10 mouse cellular contexts compared by ENCODE assay signal in genomic region chr12:100988324-100989130, GRCm38 (mm10). TPM values are rescaled to one million over a fixed set of nuclear protein-coding genes. Genes with fewer than 3 reads are reported as not detected.
A peak's percentile ranks its signal among the peaks of the same experiment; 100 is the strongest.
DNase-seq lines count a peak whose midpoint lies in the region; ATAC-seq and TF ChIP-seq lines count a peak whose summit lies in the region.
"Had no signal": no experiment of that assay in that cellular context is flagged by ENCODE, and none has a peak within 500 bp of the region (broad histone marks: within the 10 kb centered on the region; RNA-seq: fewer than 3 reads in every experiment).

No protein-coding gene starts in this region.

- peaks cover 25% of the 10 kb centered on the region for H3K4me1 ChIP-seq in cortical plate, adult 2 months (ENCODE audit: control insufficient read depth, insufficient read depth, low read length)
- H3K4me1 ChIP-seq in olfactory bulb, adult 2 months (ENCODE audit: control insufficient read depth, insufficient read depth, low read length), result peaks cover 51% of the 10 kb centered on the region
- H3K4me1 ChIP-seq in intestine, embryonic 16.5 days (ENCODE audit: control insufficient read depth, insufficient read depth, low read length), result peaks cover 14% of the 10 kb centered on the region
- H3K4me1 ChIP-seq: heart, embryonic 12.5 days had no signal

- ATAC-seq in CD4-positive, CD25-positive, alpha-beta regulatory T cell, adult 4 months, result peak; percentile 64
- no peak for ATAC-seq in intestine, embryonic 16.5 days

- no peak overlapping the region for H3K4me3 ChIP-seq in cortical plate, adult 2 months (ENCODE audit: insufficient read depth, low read length)
- no peak overlapping the region; the same call in 1 of the 2 replicates for H3K4me3 ChIP-seq in layer of hippocampus, adult 2 months
- H3K4me3 ChIP-seq in olfactory bulb, adult 2 months (ENCODE audit: insufficient read depth, low read depth, low read length), result no peak overlapping the region
- no peak overlapping the region for H3K4me3 ChIP-seq in intestine, embryonic 16.5 days (ENCODE audit: low read length)
- H3K4me3 ChIP-seq: heart, embryonic 12.5 days; megakaryocyte, embryonic 14.5 days; stomach, embryonic 15.5 days had no signal

- no peak overlapping the region for H3K9ac ChIP-seq in intestine, embryonic 16.5 days (ENCODE audit: low read depth, low read length)
- H3K9ac ChIP-seq: heart, embryonic 12.5 days; stomach, embryonic 15.5 days had no signal

- TF ChIP-seq POLR2A in cortical plate, adult 2 months (IDR thresholded peaks at IDR 0.05; ENCODE audit: extremely low read depth, insufficient read depth, low read length), result no peak
- TF ChIP-seq POLR2A in olfactory bulb, adult 2 months (IDR thresholded peaks at IDR 0.05; ENCODE audit: insufficient read depth, low read depth, low read length), result no peak

- WGBS in olfactory bulb, adult 2 months, result 35% methylated on average over 15 of the region's 15 CpGs
- 79% methylated on average over 15 of the region's 15 CpGs for WGBS in intestine, embryonic 16.5 days

- DNase-seq in layer of hippocampus, adult 2 months (ENCODE audit: low spot score in 2 of 2), result peak; percentile 75 to 90
- DNase-seq in MN1 (ENCODE audit: low spot score), result no peak
- no peak for DNase-seq in Muller cell, postnatal 12 days (ENCODE audit: inconsistent ontology term)

- H3K36me3 ChIP-seq in intestine, embryonic 16.5 days (ENCODE audit: control insufficient read depth, insufficient read depth, low read length), result no peaks in the 10 kb centered on the region
- H3K36me3 ChIP-seq: heart, embryonic 12.5 days; stomach, embryonic 15.5 days had no signal

- no peak for TF ChIP-seq CTCF in cortical plate, adult 2 months (IDR thresholded peaks at IDR 0.05; ENCODE audit: extremely low read depth, insufficient read depth, low read length)
- TF ChIP-seq CTCF in layer of hippocampus, adult 2 months (conservative IDR thresholded peaks at IDR 0.05), result no peak
- no peak for TF ChIP-seq CTCF in olfactory bulb, adult 2 months (IDR thresholded peaks at IDR 0.05; ENCODE audit: insufficient read depth, low read depth, low read length)

- no peaks in the 10 kb centered on the region for H3K9me3 ChIP-seq in intestine, embryonic 16.5 days (ENCODE audit: control insufficient read depth, low read length)
- H3K9me3 ChIP-seq: heart, embryonic 12.5 days; stomach, embryonic 15.5 days had no signal

- no peaks in the 10 kb centered on the region for H3K27me3 ChIP-seq in intestine, embryonic 16.5 days (replicated peaks; ENCODE audit: control insufficient read depth, insufficient read depth, low read length)
- H3K27me3 ChIP-seq: stomach, embryonic 15.5 days had no signal

- H3K4me2 ChIP-seq in intestine, embryonic 16.5 days (ENCODE audit: low read depth, low read length), result no peak overlapping the region
- H3K4me2 ChIP-seq: heart, embryonic 12.5 days; stomach, embryonic 15.5 days had no signal

- peak overlapping the region; percentile 20; the same call in 1 of the 2 replicates for H3K27ac ChIP-seq in cortical plate, adult 2 months (ENCODE audit: insufficient read depth, low read length)
- H3K27ac ChIP-seq in layer of hippocampus, adult 2 months, result peak overlapping the region; percentile 96
- H3K27ac ChIP-seq in olfactory bulb, adult 2 months (ENCODE audit: insufficient read depth, low read depth, low read length), result peak overlapping the region; percentile 13
- no peak overlapping the region for H3K27ac ChIP-seq in intestine, embryonic 16.5 days (ENCODE audit: low read length)
- H3K27ac ChIP-seq: stomach, embryonic 15.5 days had no signal

RNA-seq across cellular contexts. Expression of gene Ccdc88c, which starts 40.3 kb away (rescaled TPM):
- 100 to 1,000 TPM in 1 of 2 experiments, 10 to 100 TPM in 1; 89.5 to 106 TPM for polyA plus RNA-seq in CD4-positive, CD25-positive, alpha-beta regulatory T cell, adult 4 months (2017; shearing (Covaris generic))
- polyA plus RNA-seq in cortical plate, adult 2 months (2012; rRNA removed), result 19.1 and 20.9 TPM in 2 replicates
- 10 to 100 TPM; 24.3 to 33.7 TPM for total RNA-seq in layer of hippocampus, adult 2 months (2021)
- polyA plus RNA-seq in olfactory bulb, adult 2 months (2012; ENCODE audit: insufficient read depth, insufficient read length, low replicate concordance, missing spikeins), result 56.2 TPM in 1 of 2 replicates, not detected in the other
- polyA plus RNA-seq in intestine, embryonic 16.5 days (2015; fragmentation: Nextera tagmentation; extraction: Ambion mirVana), result 13.1 and 13.6 TPM in 2 replicates

Comparison
In these comparisons a context has a peak if more than half of its experiments do, and no peak if none do; other contexts are left out.
1. DNase-seq: peak in layer of hippocampus, adult 2 months (2 of 2); none in MN1 (single experiment) and Muller cell, postnatal 12 days (single experiment).